Mouse (Mus musculus) frontal cortex, adult (tissue): Measurements from ENCODE around the gene Ddit4.

Source experiments
- ATAC-seq: cut with Nextera tagmentation; 2 replicates; pipeline ENCODE4 v1.9.2; 2017; ENCODE audit warnings: mild to moderate bottlenecking, moderate library complexity, mixed read lengths; ENCODE audit not compliant: low TSS enrichment

Gene Ddit4

DNA sequence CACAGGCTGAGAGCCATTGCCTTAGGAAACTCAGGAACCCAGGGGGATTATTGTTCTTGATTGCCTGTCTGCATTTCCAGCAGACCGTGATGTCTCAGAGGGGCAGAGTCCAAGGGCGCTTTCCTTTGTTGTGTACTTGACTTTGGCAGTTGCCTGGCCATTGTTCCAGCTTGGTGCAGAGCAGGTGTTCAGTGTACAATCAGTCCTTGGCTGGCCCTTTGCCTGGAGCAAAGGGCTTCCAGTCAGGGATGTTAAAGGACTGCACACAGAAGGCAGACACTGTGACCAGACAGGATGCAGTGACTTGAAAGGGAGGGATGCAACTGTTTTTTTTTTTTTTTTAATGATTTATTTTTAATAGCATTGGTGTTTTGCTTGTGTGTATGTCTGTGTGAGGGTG, 20.9 kb upstream of the Ddit4 start:
- no peak for ATAC-seq

DNA sequence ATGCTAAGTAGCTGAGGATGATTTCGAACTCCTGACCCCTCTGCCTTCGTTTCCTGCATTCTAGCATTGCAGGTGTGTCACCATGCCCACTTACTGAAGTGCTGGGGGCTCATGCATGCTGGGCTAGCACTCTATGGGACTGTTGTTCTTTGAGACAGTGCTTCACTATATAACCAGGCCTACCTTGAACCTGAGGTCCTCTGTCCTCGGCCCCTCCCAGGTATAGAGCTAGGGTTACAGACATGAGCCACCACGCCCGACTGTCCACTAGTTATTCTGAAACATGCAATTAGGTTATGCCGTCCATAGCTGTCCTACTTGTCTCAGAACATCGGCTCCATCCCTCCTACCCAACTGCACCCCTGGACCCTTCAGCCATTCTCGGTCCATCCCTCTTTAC, 20.2 kb upstream of the Ddit4 start:
- ATAC-seq, result no peak

DNA sequence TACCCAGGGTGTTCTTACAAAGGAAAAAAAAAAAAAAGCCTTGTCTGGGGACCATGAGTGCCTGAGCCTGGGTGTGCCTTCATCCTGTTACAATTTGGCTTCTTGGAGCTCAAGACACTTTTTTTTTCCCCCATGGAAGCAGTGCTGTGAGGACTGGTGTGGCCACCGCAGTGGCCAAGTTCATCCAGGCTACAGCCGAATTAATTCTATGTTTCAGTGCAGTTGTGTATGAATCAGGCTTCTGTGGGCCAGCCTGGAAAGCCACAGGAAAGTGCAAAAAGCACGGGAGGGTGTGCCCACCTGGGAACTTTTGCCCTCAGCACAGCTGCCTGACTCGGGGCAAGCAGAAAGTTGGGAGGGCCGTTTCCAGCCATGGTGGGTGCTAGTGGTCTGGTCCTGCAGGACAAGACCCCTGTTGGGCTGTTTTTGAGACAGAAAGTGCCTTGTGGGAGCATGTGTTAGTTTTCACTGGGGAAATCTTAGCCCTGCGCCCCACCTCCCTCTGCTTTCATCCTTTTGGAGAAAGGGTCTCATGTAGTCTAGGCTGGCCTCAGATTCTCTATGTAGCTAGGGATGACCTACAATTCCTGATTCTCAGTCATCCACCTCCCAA, 18.9 kb upstream of the Ddit4 start:
- ATAC-seq, result no peak; the same call in 1 of the 2 replicates

DNA sequence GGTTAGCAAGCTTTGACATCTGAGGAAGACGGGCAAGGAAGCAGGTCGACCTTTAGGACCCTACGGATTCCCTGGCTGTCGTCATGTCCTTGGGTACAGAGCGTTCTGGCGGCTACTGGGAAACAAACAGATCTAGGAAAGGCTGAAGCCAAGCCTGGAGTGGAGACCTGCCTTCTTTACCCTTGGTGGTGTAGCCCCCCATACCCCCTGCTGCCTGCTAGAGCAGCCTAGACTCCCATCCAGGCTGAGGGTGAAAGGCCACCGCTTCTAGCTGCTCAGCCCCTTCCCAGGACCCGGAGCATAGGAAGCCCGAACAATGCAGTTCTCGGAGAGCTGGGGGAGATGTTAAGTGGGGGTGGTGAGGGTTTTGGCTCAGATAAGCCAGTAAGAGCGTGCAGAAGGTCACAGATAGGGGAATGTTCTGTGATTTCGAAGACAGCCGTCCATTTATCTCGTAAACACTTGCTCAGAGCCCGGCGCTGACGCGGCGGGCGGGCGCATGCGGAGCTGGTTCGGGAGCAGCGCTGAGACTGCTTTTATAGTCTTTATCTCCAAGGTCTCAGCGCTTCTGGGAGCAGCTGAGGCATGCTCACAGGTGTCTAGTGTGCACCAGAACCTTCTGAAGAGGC, 18.3 kb upstream of the Ddit4 start:
- ATAC-seq, result peak; percentile 75

DNA sequence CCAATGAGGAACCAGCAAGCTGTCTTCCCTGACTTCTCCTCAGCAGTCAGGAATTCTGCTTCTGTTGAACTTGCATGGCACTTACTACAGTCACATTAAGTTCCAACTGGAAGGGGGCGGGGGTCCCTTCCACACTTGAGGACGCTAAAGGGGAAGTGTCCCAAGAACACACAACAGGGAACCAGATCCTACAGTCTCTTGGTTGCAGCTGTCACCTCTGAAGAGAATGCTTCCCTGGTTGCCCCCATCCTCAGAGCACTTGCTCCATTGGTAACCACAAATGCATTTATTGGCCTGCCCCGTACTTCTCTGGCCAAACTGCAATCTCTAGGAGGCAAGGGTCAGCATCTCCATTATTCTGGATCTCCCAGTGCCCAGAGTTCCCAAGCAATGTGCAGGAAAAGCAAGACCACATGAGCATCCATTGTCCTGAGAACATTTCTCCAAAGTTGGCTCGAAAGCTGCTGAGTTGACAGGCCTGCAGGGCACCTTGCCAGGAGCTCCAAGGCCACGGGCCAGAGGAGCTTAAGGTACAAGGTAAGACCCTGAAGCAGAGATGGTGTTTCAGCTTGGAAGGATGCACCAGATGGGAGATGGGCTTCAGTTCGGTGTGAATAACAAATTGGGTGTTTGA, 15.8 kb upstream of the Ddit4 start:
- no peak for ATAC-seq

DNA sequence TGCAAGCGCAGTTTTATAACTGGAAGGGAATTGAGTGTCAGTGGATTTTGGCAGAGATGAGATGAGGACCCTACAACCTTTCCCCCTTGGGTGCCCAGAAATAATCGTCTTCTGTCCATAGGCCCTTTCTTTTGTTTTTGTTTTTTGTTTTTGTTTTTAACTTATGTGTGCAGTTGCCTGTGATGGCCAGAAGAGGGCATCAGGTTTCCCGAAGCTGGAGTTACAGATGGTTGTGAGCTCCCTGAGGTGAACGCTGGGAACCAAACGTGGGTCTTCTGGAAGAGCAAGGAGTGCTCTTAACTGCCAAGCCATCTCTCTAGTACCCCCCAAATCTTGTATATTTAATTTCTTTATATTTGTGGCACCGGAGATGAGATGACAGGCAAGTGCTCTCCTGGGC, 15.1 kb upstream of the Ddit4 start:
- ATAC-seq, result no peak

DNA sequence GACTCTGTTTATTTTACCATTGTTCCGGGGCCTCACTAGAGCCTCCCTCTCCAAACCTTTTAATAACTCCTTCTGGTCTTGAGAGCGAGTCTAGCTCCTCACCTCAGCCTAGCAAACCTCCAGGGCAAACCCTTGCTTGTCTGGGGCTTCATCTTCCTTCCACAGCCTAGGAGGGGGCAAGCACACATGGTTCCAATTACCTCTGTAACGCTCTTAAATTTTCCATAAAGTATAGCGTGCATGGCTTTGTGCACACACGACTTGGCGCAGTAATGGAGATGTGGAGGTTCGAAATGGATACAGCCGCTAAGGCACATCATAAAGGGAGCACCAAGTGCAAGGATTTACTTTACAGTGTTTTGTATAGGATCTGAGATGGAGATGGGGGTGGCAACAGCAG, 14.2 kb upstream of the Ddit4 start:
- no peak for ATAC-seq

DNA sequence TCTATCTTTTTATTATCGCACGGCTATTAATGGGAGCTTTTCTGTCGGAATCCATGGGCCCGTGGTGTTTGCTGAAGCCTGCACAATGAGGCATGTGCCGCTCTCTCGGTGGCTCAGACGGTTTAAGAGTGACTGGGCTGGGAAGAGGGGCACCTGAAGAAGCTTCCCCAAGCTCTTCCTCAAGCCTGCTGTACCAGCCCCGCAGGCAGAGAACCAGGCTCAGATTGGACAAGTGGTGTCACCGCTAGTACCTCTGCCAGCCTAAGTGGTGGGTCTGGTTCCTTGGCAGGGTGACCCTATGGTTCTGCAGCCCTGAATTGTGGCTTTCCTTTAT, 13.7 kb upstream of the Ddit4 start:
- ATAC-seq, result no peak

DNA sequence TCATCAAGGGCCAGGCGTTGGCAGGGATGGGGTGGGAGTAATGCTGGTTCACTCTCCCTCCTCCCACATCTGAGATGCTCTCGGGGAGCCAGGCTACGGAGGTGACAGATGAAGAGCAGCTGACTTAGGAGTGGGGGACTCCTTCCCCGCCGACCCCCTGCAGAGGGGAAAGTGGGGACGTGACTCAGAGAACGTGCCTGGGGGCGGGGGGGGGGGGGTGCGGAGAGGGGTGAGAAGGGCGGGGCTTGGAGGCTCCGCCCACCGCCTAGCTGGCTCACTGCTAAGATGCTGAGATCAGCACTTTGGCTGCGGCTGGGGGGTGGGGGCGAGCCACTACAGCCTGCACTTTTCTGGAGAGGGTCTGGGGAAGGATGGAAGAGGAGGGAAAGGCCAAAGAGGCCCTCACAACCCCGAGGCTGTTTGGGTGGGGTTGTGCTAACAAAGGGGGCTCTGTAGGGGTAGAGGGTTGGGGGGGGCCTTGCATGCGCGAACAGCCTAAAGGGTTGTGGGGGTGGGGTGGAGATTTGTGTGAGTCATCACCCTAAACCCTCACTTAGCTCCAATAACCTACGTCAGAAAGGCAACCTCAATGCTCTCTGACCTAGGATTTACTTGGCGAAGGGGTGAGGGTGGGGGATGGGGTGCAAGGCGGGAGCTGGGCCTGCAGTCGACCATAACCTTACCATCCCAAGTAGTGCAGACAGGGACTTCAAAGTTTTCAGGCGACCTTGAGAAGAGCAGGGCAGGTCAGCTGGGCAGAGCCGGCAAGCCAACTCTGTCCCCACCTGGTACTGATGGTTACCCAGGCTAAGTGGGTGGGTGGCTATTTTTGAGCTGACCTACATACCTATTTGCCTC, 13.1 kb upstream of the Ddit4 start:
- no peak for ATAC-seq

DNA sequence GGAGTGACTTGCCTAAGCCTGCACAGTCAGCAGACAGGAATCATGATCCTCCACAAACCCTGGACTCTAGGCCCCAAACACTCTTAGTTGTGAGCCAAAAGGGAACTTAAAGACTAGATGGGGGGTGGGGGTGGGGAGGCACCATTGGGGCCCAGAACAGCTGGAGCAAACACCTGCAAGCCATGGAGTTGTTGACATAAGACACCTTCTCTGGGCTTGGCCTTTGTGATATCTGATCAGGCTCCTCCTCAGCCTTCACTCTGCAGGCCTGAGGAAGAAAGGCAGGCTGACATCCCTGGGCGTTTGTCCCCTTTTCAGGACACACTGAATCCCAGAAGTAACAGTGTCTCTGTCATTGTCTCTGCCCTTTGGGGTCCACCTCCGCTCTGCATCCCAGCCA, 12.0 kb upstream of the Ddit4 start:
- ATAC-seq, result no peak

DNA sequence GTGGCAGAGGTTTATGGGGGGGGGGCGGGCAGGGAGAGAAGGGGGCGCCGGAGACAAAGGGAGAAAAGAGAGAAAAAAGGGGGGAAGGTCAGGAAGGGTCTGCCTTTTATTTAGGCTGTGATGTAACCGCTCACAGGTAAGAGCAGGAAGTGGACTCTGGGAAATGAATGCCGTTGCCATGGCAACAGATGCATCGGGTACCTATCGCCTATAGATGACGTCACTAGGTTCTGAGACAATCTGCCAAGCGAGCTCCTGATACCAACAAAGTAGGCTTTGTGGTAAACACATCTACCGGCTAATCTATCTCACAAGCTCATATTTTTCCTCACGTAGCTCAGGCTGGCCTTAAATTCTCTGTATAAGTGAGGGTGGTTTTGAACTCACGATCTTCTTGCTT, 7.9 kb upstream of the Ddit4 start:
- no peak for ATAC-seq

DNA sequence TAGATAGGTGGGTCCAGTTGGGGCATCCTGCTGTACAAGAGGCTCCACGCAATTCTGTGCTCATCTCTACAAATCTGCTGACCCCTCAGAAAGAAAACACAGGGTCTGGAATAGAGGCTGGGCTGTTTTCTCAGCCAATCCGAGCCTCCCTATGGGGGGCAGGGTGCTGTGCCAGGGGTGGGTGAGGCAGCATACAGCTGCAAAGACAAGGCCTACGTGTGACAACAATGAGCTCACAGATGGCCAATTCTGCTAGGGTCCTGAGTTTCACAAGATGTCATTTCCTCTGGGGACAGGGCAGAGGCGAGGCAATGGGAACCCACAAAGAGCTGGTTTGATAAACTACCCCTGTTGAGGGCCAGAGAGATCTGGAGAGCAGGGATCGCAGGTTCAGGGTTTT, 6.8 kb upstream of the Ddit4 start:
- peak; percentile 35 for ATAC-seq

DNA sequence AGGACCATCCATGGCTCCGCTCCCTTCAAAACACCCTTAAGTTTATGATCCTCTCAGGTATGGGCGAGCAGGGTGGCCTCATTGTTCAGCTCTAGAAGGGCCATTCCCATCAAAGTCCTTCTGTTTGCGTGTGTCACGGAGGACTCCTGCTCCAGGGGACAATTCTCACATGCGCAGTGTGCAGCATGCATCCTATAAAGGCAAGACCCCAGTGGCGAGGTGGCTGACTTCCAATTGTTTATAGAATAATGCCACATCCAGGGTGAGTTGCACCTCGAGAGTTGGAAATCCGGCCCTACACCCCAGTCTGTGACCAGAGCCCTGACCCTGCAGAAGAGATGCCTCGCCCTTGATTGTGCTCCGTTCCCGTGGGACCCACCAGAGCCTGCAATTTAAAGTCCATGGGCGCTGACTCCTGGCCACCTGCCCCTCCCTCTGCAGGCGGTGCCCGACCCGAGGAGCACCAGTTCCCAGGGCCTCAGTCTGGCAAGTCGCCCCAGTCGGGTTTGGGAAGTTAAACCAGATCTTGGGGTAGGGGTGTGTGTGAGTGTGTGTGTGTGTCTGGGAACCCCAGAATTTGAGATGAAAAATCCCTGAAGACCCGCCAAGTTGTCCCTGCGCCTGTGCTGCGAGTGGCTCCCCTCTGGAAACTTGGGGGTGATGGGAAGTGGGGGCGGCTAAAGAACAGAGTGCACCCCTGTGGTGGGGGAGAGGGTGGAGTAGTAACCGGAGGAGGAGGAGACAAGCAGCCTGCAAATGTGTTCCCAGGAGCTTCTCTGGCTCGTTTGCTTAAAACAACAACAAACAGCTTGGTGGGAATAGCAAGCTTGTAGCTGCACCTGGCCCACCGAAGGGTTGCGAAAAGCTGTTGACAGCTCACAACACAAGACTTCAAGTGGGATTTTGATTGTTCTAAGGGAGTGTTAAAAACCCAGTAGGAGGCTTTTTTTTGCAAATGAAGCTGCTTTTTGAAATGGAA, 5.8 kb upstream of the Ddit4 start:
- ATAC-seq, result peak; percentile 48

DNA sequence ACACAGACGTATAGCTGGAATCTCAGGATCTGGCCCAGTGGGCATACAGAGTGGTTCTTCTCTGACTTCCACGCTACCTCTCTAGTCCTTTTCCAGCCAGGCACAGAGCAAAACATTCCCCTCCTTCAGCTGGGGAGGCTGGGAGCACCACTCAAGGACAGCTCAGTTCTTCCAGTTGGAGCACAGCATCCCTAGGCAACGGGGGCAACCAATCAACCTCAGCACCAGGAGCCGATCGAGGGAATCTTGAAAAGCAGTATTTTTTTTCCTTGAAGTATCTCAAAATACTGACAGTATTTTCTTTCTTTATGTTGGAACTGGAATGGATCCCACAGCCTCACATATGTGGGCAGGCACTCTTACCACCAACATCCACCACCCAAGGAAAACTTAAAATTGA, 5.0 kb upstream of the Ddit4 start:
- ATAC-seq, result peak; percentile 45

DNA sequence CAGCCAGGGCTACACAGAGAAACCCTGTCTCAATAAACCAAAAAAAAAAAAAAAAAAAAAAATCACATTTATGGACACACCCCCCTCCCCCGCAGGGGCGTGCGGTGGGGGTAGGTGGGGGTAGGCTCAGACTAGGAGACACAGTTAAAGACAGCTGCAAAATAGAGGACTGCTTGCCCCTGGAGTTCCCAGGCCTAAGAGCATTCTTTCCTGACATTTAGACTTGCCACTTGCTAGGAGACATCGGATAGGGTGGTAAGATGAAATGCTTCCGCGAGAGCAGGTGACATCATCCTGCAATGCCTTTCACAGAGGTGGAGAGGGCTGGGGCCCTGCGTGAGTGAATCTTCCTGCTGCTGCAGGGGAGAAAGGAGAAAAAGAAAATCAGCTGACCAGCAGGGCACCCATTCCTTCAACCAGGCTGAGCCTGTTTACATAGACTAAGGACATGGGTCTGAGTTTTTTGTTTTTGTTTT, 2.0 kb upstream of the Ddit4 start:
- no peak for ATAC-seq

DNA sequence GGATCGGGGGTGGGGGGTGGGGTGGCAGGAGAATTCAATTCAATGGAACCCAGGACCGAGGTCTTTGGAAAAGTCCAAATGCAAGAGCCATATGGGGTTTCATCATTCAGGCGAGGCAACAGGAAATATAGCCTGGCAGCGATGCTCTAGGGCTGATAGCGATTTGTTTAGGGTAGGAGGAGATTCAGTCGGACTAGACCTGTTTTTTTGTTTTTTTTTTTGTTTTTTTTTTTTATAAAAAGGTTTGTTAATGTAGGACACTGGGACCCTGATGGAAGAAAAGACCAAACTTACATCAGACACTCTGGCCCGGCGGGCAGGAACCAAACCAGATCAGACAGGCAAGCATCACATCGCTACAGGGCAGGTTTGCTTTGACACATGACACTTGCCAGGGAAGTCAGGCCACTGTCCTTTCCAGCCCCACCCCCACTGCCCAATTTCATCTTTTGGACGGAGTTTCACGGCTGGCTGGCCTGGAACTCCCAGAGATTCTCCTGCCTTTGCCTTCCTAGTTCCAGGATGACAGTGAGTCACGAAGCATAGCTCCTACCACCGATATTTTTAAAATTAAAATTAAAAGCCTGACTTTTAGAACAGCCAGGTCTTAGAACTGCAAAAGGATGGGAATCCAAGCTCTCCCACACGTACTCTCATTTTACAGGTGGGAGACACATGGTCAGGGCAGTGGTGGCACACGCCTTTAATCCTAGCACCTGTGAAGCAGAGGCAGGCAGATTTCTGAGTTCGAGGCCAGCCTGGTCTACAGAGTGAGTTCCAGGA, 1.3 kb upstream of the Ddit4 start:
- ATAC-seq, result no peak

DNA sequence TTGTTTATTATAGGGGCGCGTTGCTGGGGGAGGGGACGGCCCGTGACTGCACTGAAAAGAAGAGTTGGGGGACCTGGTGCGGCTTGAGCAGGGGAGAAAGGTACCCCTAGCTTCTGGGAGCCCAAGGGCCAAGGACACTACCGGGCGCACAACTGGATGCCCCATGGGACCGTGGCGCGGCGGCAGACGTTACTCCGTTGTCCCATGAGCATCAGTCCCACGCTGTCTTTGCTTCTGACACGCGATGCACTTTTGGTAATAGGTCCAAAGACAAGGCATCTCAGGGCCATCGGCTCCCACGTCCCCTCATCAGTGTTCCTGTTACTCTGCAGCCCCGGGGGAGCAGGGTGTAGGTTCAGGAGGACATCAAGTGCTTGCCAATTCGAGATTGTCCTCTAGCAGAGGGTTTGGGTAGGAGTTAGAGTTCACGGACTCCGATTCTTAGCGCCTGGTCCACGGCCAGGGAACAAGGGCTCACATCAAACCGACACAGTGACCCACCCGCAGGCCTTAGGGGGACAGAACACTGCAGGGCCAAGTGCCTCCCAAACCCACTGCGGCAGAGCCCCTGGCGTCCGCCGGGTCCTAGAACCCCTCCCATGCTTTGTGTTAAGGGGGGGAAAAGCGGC, 632 bp upstream of the Ddit4 start:
- peak; percentile 13 for ATAC-seq

DNA sequence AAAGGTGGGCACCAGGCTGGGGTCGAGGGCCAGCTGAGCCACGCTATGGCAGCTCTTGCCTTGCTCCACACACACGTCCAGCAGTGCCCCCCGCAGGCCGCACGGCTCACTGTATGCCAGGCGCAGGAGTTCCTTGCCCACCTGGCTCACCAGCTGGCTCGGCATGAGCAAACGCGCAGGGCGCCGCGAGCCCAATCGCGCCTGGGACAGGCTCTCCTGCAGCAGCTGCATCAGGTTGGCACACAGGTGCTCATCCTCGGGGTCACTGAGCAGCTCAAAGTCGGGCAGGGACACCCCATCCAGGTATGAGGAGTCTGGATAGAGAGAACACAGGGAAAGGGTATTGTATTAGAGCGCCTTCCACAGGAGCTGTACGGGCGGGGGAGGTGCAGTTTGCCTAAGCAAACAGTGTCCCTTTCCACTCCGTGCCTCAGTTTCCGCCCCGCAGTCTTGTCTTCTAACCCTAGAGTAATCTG, 880 bp downstream of the Ddit4 start:
- ATAC-seq, result peak; percentile 35

DNA sequence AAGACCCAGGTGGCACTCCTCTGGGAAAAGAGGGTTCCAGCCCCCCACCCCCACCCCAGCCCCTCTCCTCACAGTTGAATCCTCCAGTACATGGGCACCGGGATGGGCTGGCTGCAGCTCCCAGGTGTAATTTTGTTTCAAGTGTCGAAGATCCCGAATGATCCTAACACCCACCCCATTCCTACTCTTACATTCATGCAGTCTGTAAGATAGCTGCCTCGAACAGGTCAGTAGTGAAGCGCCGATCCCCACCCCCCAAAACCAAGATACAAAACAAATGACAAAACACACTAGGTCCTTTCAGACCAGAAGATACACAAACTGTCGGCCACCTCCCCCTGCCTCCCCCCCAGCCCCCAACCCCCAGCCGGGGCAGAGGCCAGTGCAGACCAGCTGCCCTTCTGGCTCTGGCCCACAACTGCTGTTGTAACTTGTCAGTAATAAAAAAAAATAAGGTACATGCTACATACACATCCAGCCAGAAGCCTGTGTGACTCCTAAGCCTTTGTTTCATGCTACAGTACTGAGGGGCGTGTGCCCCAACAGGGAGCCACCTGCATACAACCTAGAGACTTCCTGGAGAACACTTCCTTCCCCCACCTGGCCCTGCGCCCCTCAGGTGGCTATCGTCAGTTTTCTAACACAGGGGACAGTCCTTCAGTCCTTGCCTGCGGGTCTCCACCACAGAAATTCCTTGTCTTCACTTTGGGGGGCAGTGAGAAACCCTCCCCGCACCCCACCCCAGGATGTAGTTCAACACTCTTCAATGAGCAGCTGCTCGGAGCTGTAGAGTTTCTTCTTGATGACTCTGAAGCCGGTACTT, 1.6 kb downstream of the Ddit4 start:
- ATAC-seq, result peak; percentile 3; the same call in 1 of the 2 replicates
